Mouse (Mus musculus): ENCODE data around the gene Exosc10. TPM values are rescaled to one million over a fixed set of nuclear protein-coding genes. Genes with fewer than 3 reads are reported as not detected.

Exosc10 gene
- polyA plus RNA-seq, 1 experiment from 2014 or later: 69.3 TPM

DNA sequence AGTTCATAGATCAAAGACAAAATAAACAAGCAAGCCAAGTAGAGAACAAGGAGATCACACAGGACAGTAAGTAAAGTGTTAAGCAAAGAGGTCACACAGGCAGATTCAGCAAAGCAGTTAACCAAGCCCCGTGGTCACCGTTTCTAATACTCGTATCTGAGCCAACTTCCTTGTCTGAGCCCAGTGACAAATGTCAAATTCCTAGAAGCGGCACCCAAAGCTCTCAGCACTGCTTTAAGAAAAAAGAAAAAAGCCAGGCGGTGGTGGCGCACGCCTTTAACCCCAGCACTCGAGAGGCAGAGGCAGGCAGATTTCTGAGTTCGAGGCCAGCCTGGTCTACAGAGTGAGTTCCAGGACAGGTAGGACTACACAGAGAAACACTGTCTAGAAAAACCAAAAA lies 28.4 kb downstream of the Exosc10 start:
- Histone ChIP-seq H3K9me3 (replicated peaks; ENCODE audit: control insufficient read depth, low read length) (no peaks in the 10 kb centered on the region), H3K4me1 (ENCODE audit: control insufficient read depth, insufficient read depth, low read length) (peaks cover 4% of the 10 kb centered on the region), H3K36me3 (ENCODE audit: control insufficient read depth, insufficient read depth) (peaks cover 3% of the 10 kb centered on the region), H3K4me3 (ENCODE audit: low read length) (no peak overlapping the region), H3K4me2 (ENCODE audit: low read depth, low read length) (no peak overlapping the region), H3K27ac (ENCODE audit: low read length) (no peak overlapping the region), H3K9ac (ENCODE audit: low read length) (no peak overlapping the region), H3K27me3 (ENCODE audit: control insufficient read depth, insufficient read depth, low read length) (no peaks in the 10 kb centered on the region)
- ATAC-seq (replicated peaks; ENCODE audit: extremely low read depth, insufficient read depth, low FRiP score): no peak
- WGBS: 60% methylated on average over 9 of the region's 9 CpGs

DNA sequence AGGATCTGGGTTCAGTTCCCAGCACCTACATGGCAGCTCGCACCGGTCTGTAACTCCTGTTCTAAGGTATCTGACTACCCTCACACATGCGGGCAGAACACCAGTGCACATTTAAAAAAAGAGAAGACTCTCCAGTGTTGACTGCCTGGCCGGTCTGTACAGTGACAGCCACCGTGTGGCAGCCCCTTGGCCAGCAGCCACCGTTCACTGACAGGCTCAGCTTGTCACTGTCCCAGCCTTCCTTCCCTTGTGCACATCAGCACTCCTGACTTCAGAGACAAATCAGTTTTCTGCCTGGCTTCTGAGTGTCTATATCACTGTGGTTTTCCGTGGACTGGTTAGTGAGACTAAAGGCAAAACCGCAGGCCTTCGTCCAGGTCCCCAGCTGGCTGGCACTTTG lies 30.6 kb downstream of the Exosc10 start:
- Histone ChIP-seq H3K4me3 (ENCODE audit: low read length) (no peak overlapping the region), H3K4me2 (ENCODE audit: low read depth, low read length) (no peak overlapping the region), H3K9ac (ENCODE audit: low read length) (no peak overlapping the region), H3K4me1 (ENCODE audit: control insufficient read depth, insufficient read depth, low read length) (peaks cover 18% of the 10 kb centered on the region), H3K27me3 (ENCODE audit: control insufficient read depth, insufficient read depth, low read length) (no peaks in the 10 kb centered on the region), H3K9me3 (replicated peaks; ENCODE audit: control insufficient read depth, low read length) (no peaks in the 10 kb centered on the region), H3K36me3 (ENCODE audit: control insufficient read depth, insufficient read depth) (peaks cover 2% of the 10 kb centered on the region), H3K27ac (ENCODE audit: low read length) (no peak overlapping the region)
- no peak for ATAC-seq (replicated peaks; ENCODE audit: extremely low read depth, insufficient read depth, low FRiP score)
- WGBS: 49% methylated on average over 9 of the region's 9 CpGs

DNA sequence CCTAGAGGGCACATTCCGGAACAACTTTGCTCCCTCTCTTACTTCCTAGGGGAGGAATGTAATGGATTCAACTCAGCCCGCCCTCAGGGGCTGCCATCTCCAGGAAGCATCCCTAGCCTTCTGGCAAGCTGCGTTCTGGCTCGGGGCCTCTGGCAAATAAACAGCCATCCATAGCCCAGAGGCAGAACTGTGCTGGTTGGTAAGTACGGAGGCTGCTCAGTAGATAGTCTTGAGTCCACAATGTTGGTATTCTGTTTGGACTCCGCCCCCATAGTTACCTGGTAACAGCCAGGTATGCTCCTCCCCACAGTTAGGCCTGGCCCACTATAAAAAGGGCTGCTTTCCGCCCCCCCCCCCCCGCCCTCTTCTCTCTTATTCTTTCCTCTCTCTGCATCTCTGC lies 31.3 kb downstream of the Exosc10 start:
- Histone ChIP-seq H3K36me3 (ENCODE audit: control insufficient read depth, insufficient read depth) (peaks cover 10% of the 10 kb centered on the region), H3K4me3 (ENCODE audit: low read length) (no peak overlapping the region), H3K4me1 (ENCODE audit: control insufficient read depth, insufficient read depth, low read length) (peaks cover 18% of the 10 kb centered on the region), H3K27me3 (ENCODE audit: control insufficient read depth, insufficient read depth, low read length) (no peaks in the 10 kb centered on the region), H3K9ac (ENCODE audit: low read length) (no peak overlapping the region), H3K9me3 (replicated peaks; ENCODE audit: control insufficient read depth, low read length) (no peaks in the 10 kb centered on the region), H3K4me2 (ENCODE audit: low read depth, low read length) (no peak overlapping the region), H3K27ac (ENCODE audit: low read length) (no peak overlapping the region)
- ATAC-seq (replicated peaks; ENCODE audit: extremely low read depth, insufficient read depth, low FRiP score): no peak
- 74% methylated on average over 7 of the region's 8 CpGs for WGBS

DNA sequence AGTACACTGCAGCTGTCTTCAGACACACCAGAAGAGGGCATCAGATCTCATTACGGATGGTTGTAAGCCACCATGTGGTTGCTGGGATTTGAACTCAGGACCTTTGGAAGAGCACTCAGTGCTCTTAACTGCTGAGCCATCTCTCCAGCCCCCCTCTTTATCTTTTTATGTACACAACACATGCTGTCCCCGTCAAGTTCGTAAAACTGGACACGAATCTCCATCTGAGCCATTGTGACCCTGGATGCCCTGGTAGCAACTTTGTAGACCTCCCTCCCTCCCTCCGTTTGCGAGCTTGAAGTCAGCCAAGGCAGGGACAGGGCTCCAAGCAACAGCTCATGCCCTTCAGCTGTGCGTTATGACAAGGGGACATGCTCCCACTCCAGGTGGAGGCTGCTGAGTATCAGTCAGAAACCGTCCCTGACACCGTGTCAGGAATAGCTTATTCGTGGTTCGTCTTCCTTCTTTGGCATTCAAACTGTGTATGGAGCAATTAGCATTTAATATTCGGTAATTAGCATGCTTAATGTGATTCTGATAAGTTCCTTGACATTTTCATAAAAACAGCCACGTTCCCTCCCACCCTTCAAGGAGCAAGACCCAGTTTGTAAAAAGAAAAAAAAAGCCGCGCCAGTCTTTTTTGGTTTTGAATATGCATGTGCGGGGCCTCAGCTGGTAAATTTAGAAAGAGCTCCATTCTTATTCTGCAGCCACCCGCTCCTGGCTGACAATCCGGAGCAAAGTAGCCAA lies 32.4 kb downstream of the Exosc10 start:
- WGBS: 4% methylated on average over 18 of the region's 18 CpGs
- Histone ChIP-seq H3K9ac (ENCODE audit: low read length) (peak overlapping the region; percentile 74), H3K27me3 (ENCODE audit: control insufficient read depth, insufficient read depth, low read length) (no peaks in the 10 kb centered on the region), H3K9me3 (replicated peaks; ENCODE audit: control insufficient read depth, low read length) (no peaks in the 10 kb centered on the region), H3K4me1 (ENCODE audit: control insufficient read depth, insufficient read depth, low read length) (peaks cover 18% of the 10 kb centered on the region), H3K27ac (ENCODE audit: low read length) (peak overlapping the region; percentile 80), H3K4me3 (ENCODE audit: low read length) (peak overlapping the region; percentile 96), H3K36me3 (ENCODE audit: control insufficient read depth, insufficient read depth) (peaks cover 20% of the 10 kb centered on the region), H3K4me2 (ENCODE audit: low read depth, low read length) (peak overlapping the region; percentile 88)
- ATAC-seq (replicated peaks; ENCODE audit: extremely low read depth, insufficient read depth, low FRiP score): peak; percentile 0; the same call in 1 of the 2 replicates

DNA sequence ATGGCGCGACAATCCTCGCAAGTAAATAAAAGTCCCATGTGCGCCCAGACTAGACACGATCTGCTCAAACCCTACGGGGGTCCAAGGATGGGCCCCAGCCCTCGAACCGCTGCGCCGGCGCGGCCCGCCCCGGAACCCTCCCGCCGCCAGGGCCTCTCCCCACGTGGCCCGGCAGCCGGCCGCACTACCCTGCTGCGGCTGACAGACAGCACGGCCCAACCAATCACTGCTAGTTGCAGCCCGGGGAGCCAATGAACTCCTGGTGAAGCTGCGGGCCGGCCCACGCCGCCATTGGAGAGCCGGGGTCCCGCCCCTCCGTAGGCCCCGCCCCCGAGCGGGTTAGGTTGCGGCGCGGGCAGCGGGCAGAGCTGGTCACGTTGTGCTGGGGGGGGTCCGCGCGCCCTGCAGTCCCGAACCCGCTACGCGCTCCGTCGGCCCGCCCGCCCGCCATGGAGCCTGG lies 33.0 kb downstream of the Exosc10 start, which contains the start of gene Srm:
Gene Srm, plus strand, starts transcription at position 333 of the 460 bp plus-strand sequence.
- no peaks in the 10 kb centered on the region for H3K27me3 ChIP-seq (ENCODE audit: control insufficient read depth, insufficient read depth, low read length)
- H3K27ac ChIP-seq (ENCODE audit: low read length): peak within 1 kb of the TSS; percentile 80
- no peaks in the 10 kb centered on the region for H3K9me3 ChIP-seq (replicated peaks; ENCODE audit: control insufficient read depth, low read length)
- peak within 1 kb of the TSS; percentile 88 for H3K4me2 ChIP-seq (ENCODE audit: low read depth, low read length)
- peaks cover 26% of the 10 kb centered on the region for H3K36me3 ChIP-seq (ENCODE audit: control insufficient read depth, insufficient read depth)
- peak within 1 kb of the TSS; percentile 93 for H3K9ac ChIP-seq (ENCODE audit: low read length)
- peak within 1 kb of the TSS; percentile 96 for H3K4me3 ChIP-seq (ENCODE audit: low read length)
- under 1% methylated on average over 49 of the region's 50 CpGs for WGBS
- ATAC-seq (replicated peaks; ENCODE audit: extremely low read depth, insufficient read depth, low FRiP score): peak; percentile 99
- peaks cover 18% of the 10 kb centered on the region for H3K4me1 ChIP-seq (ENCODE audit: control insufficient read depth, insufficient read depth, low read length)

DNA sequence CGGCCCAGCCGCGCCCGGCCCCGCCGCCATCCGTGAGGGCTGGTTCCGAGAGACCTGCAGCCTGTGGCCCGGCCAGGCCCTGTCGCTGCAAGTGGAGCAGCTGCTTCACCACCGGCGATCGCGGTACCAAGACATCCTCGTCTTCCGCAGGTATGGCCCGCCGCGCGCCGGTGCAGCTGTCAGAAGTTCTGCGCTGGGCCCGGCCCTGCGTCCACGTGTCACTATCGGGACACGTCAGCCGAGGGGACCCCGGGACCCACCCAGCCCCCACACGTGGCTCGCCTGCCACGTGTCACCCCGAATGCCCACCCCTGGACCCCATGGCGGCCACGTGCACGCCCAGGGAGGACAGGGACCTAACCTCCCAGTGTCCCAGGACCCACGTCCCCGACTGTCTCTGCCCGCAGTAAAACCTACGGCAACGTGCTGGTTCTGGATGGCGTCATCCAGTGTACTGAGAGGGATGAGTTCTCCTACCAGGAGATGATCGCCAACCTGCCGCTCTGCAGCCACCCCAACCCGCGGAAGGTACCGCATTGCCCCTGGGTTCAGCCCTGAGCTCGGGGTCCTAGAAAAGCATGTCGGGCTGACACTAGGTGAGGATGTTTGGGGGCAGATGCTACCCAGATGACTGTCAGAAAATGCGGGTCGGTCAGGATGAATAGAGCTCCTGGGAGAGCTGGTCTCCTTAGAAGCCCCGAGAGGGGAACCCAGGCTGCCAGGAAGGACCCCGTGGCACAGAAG lies 33.6 kb downstream of the Exosc10 start:
- Histone ChIP-seq H3K4me2 (ENCODE audit: low read depth, low read length) (peak overlapping the region; percentile 84), H3K9ac (ENCODE audit: low read length) (peak overlapping the region; percentile 93), H3K27me3 (ENCODE audit: control insufficient read depth, insufficient read depth, low read length) (no peaks in the 10 kb centered on the region), H3K27ac (ENCODE audit: low read length) (peak overlapping the region; percentile 46; the same call in 1 of the 2 replicates), H3K4me1 (ENCODE audit: control insufficient read depth, insufficient read depth, low read length) (peaks cover 18% of the 10 kb centered on the region), H3K36me3 (ENCODE audit: control insufficient read depth, insufficient read depth) (peaks cover 30% of the 10 kb centered on the region), H3K4me3 (ENCODE audit: low read length) (peak overlapping the region; percentile 96), H3K9me3 (replicated peaks; ENCODE audit: control insufficient read depth, low read length) (no peaks in the 10 kb centered on the region)
- WGBS: under 1% methylated on average over 53 of the region's 53 CpGs
- peak; percentile 26 for ATAC-seq (replicated peaks; ENCODE audit: extremely low read depth, insufficient read depth, low FRiP score)

DNA sequence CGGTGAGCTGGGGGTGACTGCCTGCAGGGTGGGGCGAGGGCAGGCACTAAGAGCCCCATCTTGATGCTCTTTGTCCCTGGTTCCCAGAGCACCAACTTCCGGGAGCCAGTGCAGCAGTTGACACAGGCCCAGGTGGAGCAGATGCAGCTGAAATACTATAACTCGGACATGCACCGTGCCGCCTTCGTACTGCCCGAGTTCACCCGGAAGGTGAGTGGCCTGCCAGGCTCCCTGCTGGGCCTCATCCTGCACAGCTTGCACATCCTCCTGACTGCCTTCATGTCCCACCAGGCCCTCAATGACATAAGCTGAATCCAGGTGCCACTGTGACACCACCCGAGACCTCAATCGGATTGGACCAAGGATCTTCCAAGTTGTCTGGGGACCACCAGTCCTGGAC lies 35.8 kb downstream of the Exosc10 start:
- Histone ChIP-seq H3K9me3 (replicated peaks; ENCODE audit: control insufficient read depth, low read length) (no peaks in the 10 kb centered on the region), H3K27ac (ENCODE audit: low read length) (no peak overlapping the region), H3K4me2 (ENCODE audit: low read depth, low read length) (no peak overlapping the region), H3K4me1 (ENCODE audit: control insufficient read depth, insufficient read depth, low read length) (peaks cover 18% of the 10 kb centered on the region), H3K27me3 (ENCODE audit: control insufficient read depth, insufficient read depth, low read length) (no peaks in the 10 kb centered on the region), H3K9ac (ENCODE audit: low read length) (no peak overlapping the region), H3K36me3 (ENCODE audit: control insufficient read depth, insufficient read depth) (peaks cover 43% of the 10 kb centered on the region), H3K4me3 (ENCODE audit: low read length) (no peak overlapping the region)
- 89% methylated on average over 11 of the region's 11 CpGs for WGBS
- no peak for ATAC-seq (replicated peaks; ENCODE audit: extremely low read depth, insufficient read depth, low FRiP score)

DNA sequence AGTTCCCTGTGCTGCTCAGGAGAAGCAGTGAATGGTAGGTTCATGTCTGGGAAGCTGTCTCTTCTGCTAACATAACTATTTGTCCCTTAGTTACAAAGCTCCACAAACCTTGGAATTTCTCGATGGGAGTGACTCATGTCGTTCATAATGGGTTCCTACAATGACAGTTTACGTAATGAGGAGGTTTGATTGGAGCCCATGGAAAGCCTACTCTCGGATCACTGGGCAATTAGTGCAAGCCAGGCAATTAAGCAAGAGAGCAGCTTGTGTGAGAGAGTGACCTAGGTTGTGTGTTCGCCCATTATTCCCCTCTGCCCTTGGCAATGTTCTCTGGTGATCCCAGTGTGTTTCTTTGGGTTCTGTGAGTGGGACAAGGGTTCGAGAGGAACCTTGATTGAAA lies 37.7 kb downstream of the Exosc10 start:
- 87% methylated on average over 6 of the region's 6 CpGs for WGBS
- Histone ChIP-seq H3K9ac (ENCODE audit: low read length) (no peak overlapping the region), H3K4me2 (ENCODE audit: low read depth, low read length) (no peak overlapping the region), H3K4me3 (ENCODE audit: low read length) (no peak overlapping the region), H3K27me3 (ENCODE audit: control insufficient read depth, insufficient read depth, low read length) (no peaks in the 10 kb centered on the region), H3K27ac (ENCODE audit: low read length) (no peak overlapping the region), H3K4me1 (ENCODE audit: control insufficient read depth, insufficient read depth, low read length) (peaks cover 13% of the 10 kb centered on the region), H3K36me3 (ENCODE audit: control insufficient read depth, insufficient read depth) (peaks cover 43% of the 10 kb centered on the region), H3K9me3 (replicated peaks; ENCODE audit: control insufficient read depth, low read length) (no peaks in the 10 kb centered on the region)
- no peak for ATAC-seq (replicated peaks; ENCODE audit: extremely low read depth, insufficient read depth, low FRiP score)

DNA sequence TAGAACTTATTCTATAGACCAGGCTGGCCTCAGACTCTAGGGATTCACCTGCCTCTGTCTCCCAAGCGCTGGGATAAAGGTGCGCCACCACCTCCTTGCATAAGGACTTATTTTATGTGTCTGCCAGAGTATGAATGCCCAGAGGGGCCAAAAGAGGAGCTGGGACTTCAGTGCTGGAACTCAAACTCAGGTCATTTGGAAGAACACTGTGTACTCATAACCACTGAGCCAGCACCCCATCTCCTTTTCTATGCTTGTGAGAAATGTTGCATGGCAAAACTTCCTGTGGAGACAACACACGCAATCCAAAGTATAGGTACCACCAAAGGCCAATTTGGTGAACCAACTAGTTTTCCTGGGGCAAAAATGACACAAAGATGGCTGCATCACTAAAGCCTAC lies 38.5 kb downstream of the Exosc10 start:
- 100% methylated on average over 3 of the region's 3 CpGs for WGBS
- Histone ChIP-seq H3K27me3 (ENCODE audit: control insufficient read depth, insufficient read depth, low read length) (no peaks in the 10 kb centered on the region), H3K4me1 (ENCODE audit: control insufficient read depth, insufficient read depth, low read length) (peaks cover 13% of the 10 kb centered on the region), H3K9ac (ENCODE audit: low read length) (no peak overlapping the region), H3K4me2 (ENCODE audit: low read depth, low read length) (no peak overlapping the region), H3K27ac (ENCODE audit: low read length) (no peak overlapping the region), H3K4me3 (ENCODE audit: low read length) (no peak overlapping the region), H3K36me3 (ENCODE audit: control insufficient read depth, insufficient read depth) (peaks cover 43% of the 10 kb centered on the region), H3K9me3 (replicated peaks; ENCODE audit: control insufficient read depth, low read length) (no peaks in the 10 kb centered on the region)
- no peak for ATAC-seq (replicated peaks; ENCODE audit: extremely low read depth, insufficient read depth, low FRiP score)

Measured in heart, embryonic 16.5 days (tissue).